Mouse (Mus musculus): ENCODE data around the gene Pdhb.

GRCm38 (mm10) chr14:8213803-8214224 lies 41.0 kb upstream of the Pdhb start, which contains the start of gene Kctd6:
- TF ChIP-seq GATA1 (IDR thresholded peaks at IDR 0.05; ENCODE audit: borderline replicate concordance, low read length): no peak
- peak; percentile 42; the same call in 1 of the 2 replicates for TF ChIP-seq CTCF (IDR thresholded peaks at IDR 0.05; ENCODE audit: low read depth, low read length)
- no peak for TF ChIP-seq POLR2AphosphoS5 (IDR thresholded peaks at IDR 0.05; ENCODE audit: insufficient replicate concordance, low read depth, low read length)
- no peak for TF ChIP-seq TAL1 (conservative IDR thresholded peaks at IDR 0.05; ENCODE audit: low read depth, low read length)

Data from G1E (cell line).